Mouse (Mus musculus) ES-E14 (cell line): Measurements from ENCODE around the gene Izumo4. TPM values are rescaled to one million over a fixed set of nuclear protein-coding genes. Genes with fewer than 3 reads are reported as not detected.

ENCODE experiments used
- DNase-seq: peaks from one replicate; pipeline ENCODE4 v3.0.0-alpha.2; 2013; ENCODE audit warnings: low read depth, low spot score
- H3K27ac ChIP-seq: 2 replicates; pipeline ENCODE4 v1.5.1; 2012; ENCODE audit warnings: low read depth, mild to moderate bottlenecking, low read length, moderate library complexity, mixed read lengths; ENCODE audit not compliant: poor library complexity, insufficient read depth, severe bottlenecking
- H3K36me3 ChIP-seq: 2 replicates; pipeline ENCODE4 v1.6.1; 2012; ENCODE audit warnings: mild to moderate bottlenecking, low read length, moderate library complexity, mixed read lengths; ENCODE audit not compliant: control insufficient read depth, poor library complexity, insufficient read depth, severe bottlenecking
- H3K4me1 ChIP-seq, 2 experiments: fragments of 150-350 bp in 1 of 2; sonication (generic) in 1 of 2; 2 replicates each; pipeline ENCODE4 v1.6.1; 2012; ENCODE audit warnings: low read length in 2 of 2, mild to moderate bottlenecking in 1 of 2, mixed read lengths in 1 of 2; ENCODE audit not compliant: control insufficient read depth in 2 of 2, insufficient read depth in 2 of 2, poor library complexity in 1 of 2
- H3K4me3 ChIP-seq, 2 experiments: fragments of 150-350 bp in 1 of 2; sonication (generic) in 1 of 2; 2 replicates each; pipeline ENCODE4 v1.5.1; 2012; ENCODE audit warnings: low read length in 2 of 2, low read depth in 1 of 2, mild to moderate bottlenecking in 1 of 2, mixed read lengths in 1 of 2; ENCODE audit not compliant: insufficient read depth in 1 of 2, poor library complexity in 1 of 2, severe bottlenecking in 1 of 2
- H3K9ac ChIP-seq: 2 replicates; pipeline ENCODE4 v1.6.1; 2012; ENCODE audit warnings: low read depth, mild to moderate bottlenecking, low read length, mixed read lengths; ENCODE audit not compliant: poor library complexity, insufficient read depth, severe bottlenecking
- H3K9me3 ChIP-seq: fragments of 150-350 bp; sonication (generic); 2 replicates; pipeline ENCODE4 v1.6.1; 2012; ENCODE audit warnings: low read depth, mild to moderate bottlenecking, low read length; ENCODE audit not compliant: control insufficient read depth, insufficient read depth
- CHD2 ChIP-seq: IDR thresholded peaks from 2 replicates; pipeline ENCODE4 v1.6.1; 2014; ENCODE audit warnings: mild to moderate bottlenecking, low read depth, low read length, inconsistent platforms
- HCFC1 ChIP-seq: IDR thresholded peaks from 2 replicates; pipeline ENCODE4 v1.6.1; 2012; ENCODE audit warnings: low read length, inconsistent platforms, borderline replicate concordance; ENCODE audit not compliant: insufficient read depth
- MAFK ChIP-seq: IDR thresholded peaks from 2 replicates; pipeline ENCODE4 v1.6.1; 2014; ENCODE audit warnings: mild to moderate bottlenecking, low read depth, low read length, inconsistent platforms; ENCODE audit not compliant: insufficient read depth
- ZC3H11A ChIP-seq: IDR thresholded peaks from 2 replicates; pipeline ENCODE4 v1.6.1; 2012; ENCODE audit warnings: low read depth, mild to moderate bottlenecking, inconsistent platforms, low read length, borderline replicate concordance
- ZNF384 ChIP-seq: IDR thresholded peaks from 2 replicates; pipeline ENCODE4 v1.6.1; 2012; ENCODE audit warnings: low read depth, low read length, inconsistent platforms
- in situ Hi-C, 2 experiments: fragments of 600-800 bp; cut with MboI; formaldehyde crosslinking; loops; one replicate each; pipeline ENCODE4 v1.15.1; 2025; ENCODE audit warnings: low sequenced_read_pairs in 2 of 2, inconsistent platforms in 1 of 2; ENCODE audit not compliant: unreplicated experiment in 2 of 2
- total RNA-seq: library from RNA; depleted of rRNA; stranded (reverse); fragments of 300-350 nt; gene quantifications from 2 replicates; pipeline ENCODE4 v1.2.3, GENCODE M21; 2012

Gene Izumo4
- total RNA-seq, 1 experiment = 8.9 TPM

DNA sequence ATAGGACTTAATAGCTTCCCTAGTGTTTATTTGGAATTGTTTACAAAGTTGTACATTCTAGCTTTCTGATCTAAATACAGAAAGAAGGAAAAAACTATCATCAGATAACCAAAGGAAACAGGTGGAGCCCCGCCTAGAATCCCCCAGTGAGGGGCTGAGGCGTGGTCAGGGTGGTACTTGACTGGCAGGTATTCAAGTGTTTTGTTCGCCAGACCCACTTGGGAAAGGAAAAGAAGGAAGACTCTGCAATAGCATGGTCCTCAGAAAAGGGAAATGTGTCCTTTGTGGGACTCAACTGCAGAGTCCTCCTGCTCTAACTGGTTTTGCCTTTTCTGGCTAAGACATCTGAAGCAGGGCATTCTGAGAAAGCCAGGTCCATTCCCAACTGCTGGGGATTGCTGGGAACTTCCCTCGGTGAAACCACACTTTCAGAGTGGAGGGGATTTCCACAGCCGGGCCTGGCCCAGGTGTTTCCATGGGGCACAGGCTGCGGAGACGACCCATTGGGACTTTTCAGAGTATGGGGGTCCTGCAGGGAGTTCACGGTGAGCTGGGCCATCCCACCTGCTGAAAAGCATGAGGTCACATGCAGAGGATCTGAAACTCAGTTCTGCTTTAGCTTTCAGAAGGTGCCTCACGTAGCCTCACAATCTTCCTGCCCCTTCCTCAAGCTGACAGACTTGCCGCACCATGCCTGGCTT is 6.0 kb upstream of the Izumo4 start:
- H3K9ac ChIP-seq = no peak overlapping the region; the same call in 1 of the 2 replicates
- no peaks in the 10 kb centered on the region for H3K9me3 ChIP-seq
- TF ChIP-seq ZC3H11A (no peak), MAFK (no peak), ZNF384 (no peak), HCFC1 (no peak), CHD2 (no peak)
- no peak overlapping the region for H3K4me3 ChIP-seq
- H3K4me1 ChIP-seq = peaks cover 4 to 28% of the 10 kb centered on the region in 2 experiments; a peak in 3 of 4 replicates
- in situ Hi-C loops = no loop called here
- DNase-seq = no peak
- H3K36me3 ChIP-seq = peaks cover 3% of the 10 kb centered on the region; the same call in 1 of the 2 replicates
- no peak overlapping the region; the same call in 1 of the 2 replicates for H3K27ac ChIP-seq

DNA sequence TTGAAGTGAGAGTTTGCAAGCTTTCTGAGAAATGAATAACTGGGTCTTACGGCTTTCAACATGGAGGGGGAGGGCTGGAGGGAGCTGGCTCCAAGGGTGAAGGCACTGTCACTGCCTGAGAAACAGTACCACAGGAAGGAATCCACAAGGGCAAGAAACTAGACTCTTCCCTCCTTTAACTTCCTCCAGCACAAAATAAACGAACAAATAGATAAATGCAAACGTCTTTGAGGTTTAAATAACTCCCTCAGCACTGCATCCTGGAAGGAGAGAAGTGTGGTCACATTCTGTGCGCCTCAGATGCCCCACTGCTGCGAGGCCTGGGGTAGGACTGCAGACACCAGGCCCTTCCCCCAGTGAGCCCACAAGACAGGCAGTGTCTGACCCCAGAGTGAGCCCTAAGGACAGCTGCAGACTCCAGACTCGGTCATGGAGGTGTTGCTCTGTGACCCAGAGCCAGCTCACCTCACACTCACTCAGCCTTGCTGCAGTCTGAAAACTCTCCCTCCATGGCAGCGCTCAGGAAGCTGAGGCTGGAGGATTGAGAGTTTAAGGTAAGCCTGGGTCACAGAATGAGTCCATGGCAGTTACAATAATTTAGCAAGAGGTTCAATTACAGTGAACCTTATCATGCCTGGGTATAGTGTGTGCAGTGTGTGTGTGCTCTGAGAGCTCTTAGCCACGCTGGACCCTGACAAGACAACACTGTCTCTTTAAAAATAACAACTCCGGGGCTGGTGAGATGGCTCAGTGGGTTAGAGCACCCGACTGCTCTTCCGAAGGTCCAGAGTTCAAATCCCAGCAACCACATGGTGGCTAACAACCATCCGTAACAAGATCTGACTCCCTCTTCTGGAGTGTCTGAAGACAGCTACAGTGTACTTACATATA is 5.2 kb upstream of the Izumo4 start:
- TF ChIP-seq HCFC1 (no peak), ZC3H11A (no peak), CHD2 (no peak), ZNF384 (no peak)
- peaks cover 4 to 23% of the 10 kb centered on the region in 2 experiments; a peak in 3 of 4 replicates for H3K4me1 ChIP-seq
- in situ Hi-C loops = no loop called here
- no peak overlapping the region; the same call in 1 of the 2 replicates for H3K9ac ChIP-seq
- H3K4me3 ChIP-seq = no peak overlapping the region
- no peak overlapping the region for H3K27ac ChIP-seq
- no peaks in the 10 kb centered on the region; the same call in 1 of the 2 replicates for H3K36me3 ChIP-seq
- H3K9me3 ChIP-seq = no peaks in the 10 kb centered on the region
- no peak for DNase-seq

DNA sequence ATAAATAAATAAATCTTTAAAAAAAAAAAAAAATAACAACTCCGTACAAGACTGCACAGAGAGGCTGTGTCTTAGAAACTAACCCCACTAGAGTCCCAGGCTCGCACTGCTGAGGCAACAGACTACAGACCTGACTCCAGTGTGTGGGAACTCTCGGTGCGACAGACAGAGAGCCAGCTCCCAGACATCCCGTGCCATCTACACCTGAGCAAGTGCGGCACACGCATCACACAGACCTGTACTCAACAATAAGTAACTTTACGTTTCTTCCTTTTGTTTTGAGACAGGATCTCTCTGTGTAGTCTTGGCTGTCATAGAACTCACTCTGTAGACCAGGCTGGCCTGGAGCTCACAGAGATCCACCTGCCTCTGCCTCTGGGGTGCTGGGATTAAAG is 4.6 kb upstream of the Izumo4 start:
- Histone ChIP-seq H3K9ac (no peak overlapping the region), H3K36me3 (no peaks in the 10 kb centered on the region; the same call in 1 of the 2 replicates), H3K27ac (no peak overlapping the region), H3K4me3 (no peak overlapping the region), H3K4me1 (peaks cover 4 to 20% of the 10 kb centered on the region in 2 experiments; a peak in 3 of 4 replicates), H3K9me3 (no peaks in the 10 kb centered on the region)
- no peak for DNase-seq
- in situ Hi-C loops = no loop called here
- TF ChIP-seq MAFK (no peak), ZNF384 (no peak), ZC3H11A (no peak), CHD2 (no peak), HCFC1 (no peak)

GRCm38 (mm10) chr10:80697812-80698211 is 4.2 kb upstream of the Izumo4 start:
- Histone ChIP-seq H3K27ac (no peak overlapping the region), H3K4me3 (no peak overlapping the region), H3K4me1 (peaks cover 4 to 20% of the 10 kb centered on the region in 2 experiments; a peak in 3 of 4 replicates), H3K9me3 (no peaks in the 10 kb centered on the region), H3K9ac (no peak overlapping the region), H3K36me3 (no peaks in the 10 kb centered on the region; the same call in 1 of the 2 replicates)
- no peak for DNase-seq
- in situ Hi-C loops = no loop called here
- TF ChIP-seq MAFK (no peak), CHD2 (no peak), ZNF384 (no peak), ZC3H11A (no peak), HCFC1 (no peak)
